8 mouse cellular contexts compared by ENCODE assay signal in genomic region chrX:10592244-10592643, GRCm38 (mm10).
DNase-seq lines count a peak whose midpoint lies in the region; ATAC-seq and TF ChIP-seq lines count a peak whose summit lies in the region.

No protein-coding gene starts in this region.

- H3K9me3 ChIP-seq in liver, postnatal 0 days (ENCODE audit: low read length): no peaks in the 10 kb centered on the region
- H3K9me3 ChIP-seq in hindbrain, embryonic 10.5 days: no peaks in the 10 kb centered on the region
- H3K9me3 ChIP-seq in hindbrain, embryonic 14.5 days (ENCODE audit: control insufficient read depth, low read length): no peaks in the 10 kb centered on the region

- DNase-seq in cerebellum, adult 18-20 months: peak; percentile 47 to 57
- DNase-seq in cerebellum, adult 9-11 months: no peak
- DNase-seq in layer of hippocampus, adult 2 months (ENCODE audit: low spot score in 2 of 2): no peak
- DNase-seq in layer of hippocampus, postnatal 10 days (ENCODE audit: low spot score in 2 of 2): no peak
- peak; percentile 16 for DNase-seq in R1 (ENCODE audit: low read depth, low spot score)
- peak; percentile 27 for DNase-seq in liver, postnatal 0 days
- DNase-seq in hindbrain, embryonic 10.5 days (ENCODE audit: low spot score): no peak
- no peak for DNase-seq in hindbrain, embryonic 14.5 days (ENCODE audit: low spot score)

- TF ChIP-seq EP300 in liver, postnatal 0 days (IDR thresholded peaks at IDR 0.05; ENCODE audit: low read depth): no peak

- H3K27me3 ChIP-seq in liver, postnatal 0 days (ENCODE audit: insufficient read depth, low read length): no peaks in the 10 kb centered on the region
- no peaks in the 10 kb centered on the region for H3K27me3 ChIP-seq in hindbrain, embryonic 10.5 days (ENCODE audit: insufficient read depth, poor library complexity, severe bottlenecking)
- no peaks in the 10 kb centered on the region for H3K27me3 ChIP-seq in hindbrain, embryonic 14.5 days (ENCODE audit: control insufficient read depth, insufficient read depth, low read length)

- no peak overlapping the region for H3K9ac ChIP-seq in liver, postnatal 0 days (replicated peaks)
- no peak overlapping the region for H3K9ac ChIP-seq in hindbrain, embryonic 14.5 days

- H3K36me3 ChIP-seq in liver, postnatal 0 days (replicated peaks; ENCODE audit: insufficient read depth, low read length): no peaks in the 10 kb centered on the region
- 0 out of 2 replicates have a peak, but pooled peaks cover 6% of the 10 kb centered on the region for H3K36me3 ChIP-seq in hindbrain, embryonic 10.5 days
- H3K36me3 ChIP-seq in hindbrain, embryonic 14.5 days (replicated peaks; ENCODE audit: control insufficient read depth, insufficient read depth): 0 out of 2 replicates have a peak, but pooled peaks cover 4% of the 10 kb centered on the region

- H3K27ac ChIP-seq in layer of hippocampus, adult 2 months: no peak overlapping the region
- no peak overlapping the region for H3K27ac ChIP-seq in liver, postnatal 0 days (ENCODE audit: low read depth)
- H3K27ac ChIP-seq in hindbrain, embryonic 10.5 days: no peak overlapping the region
- no peak overlapping the region for H3K27ac ChIP-seq in hindbrain, embryonic 14.5 days

- WGBS in liver, postnatal 0 days (ENCODE audit: insufficient replicate concordance): 53% methylated on average over 3 of the region's 3 CpGs
- 65% methylated on average over 3 of the region's 3 CpGs for WGBS in hindbrain, embryonic 10.5 days
- WGBS in hindbrain, embryonic 14.5 days: 65% methylated on average over 3 of the region's 3 CpGs

- no peak overlapping the region for H3K4me3 ChIP-seq in layer of hippocampus, adult 2 months
- no peak overlapping the region for H3K4me3 ChIP-seq in liver, postnatal 0 days (ENCODE audit: low read depth, low read length)
- no peak overlapping the region for H3K4me3 ChIP-seq in hindbrain, embryonic 10.5 days
- no peak overlapping the region for H3K4me3 ChIP-seq in hindbrain, embryonic 14.5 days (replicated peaks; ENCODE audit: low read length)

- H3K4me1 ChIP-seq in liver, postnatal 0 days (ENCODE audit: insufficient read depth): no peaks in the 10 kb centered on the region
- no peaks in the 10 kb centered on the region for H3K4me1 ChIP-seq in hindbrain, embryonic 10.5 days (replicated peaks)
- no peaks in the 10 kb centered on the region for H3K4me1 ChIP-seq in hindbrain, embryonic 14.5 days (replicated peaks; ENCODE audit: control insufficient read depth, insufficient read depth, low read length)

- H3K4me2 ChIP-seq in liver, postnatal 0 days (ENCODE audit: low read depth, low read length): no peak overlapping the region
- H3K4me2 ChIP-seq in hindbrain, embryonic 14.5 days (replicated peaks): no peak overlapping the region

- TF ChIP-seq CTCF in layer of hippocampus, adult 2 months (conservative IDR thresholded peaks at IDR 0.05): peak; percentile 69
- TF ChIP-seq CTCF in liver, postnatal 0 days (IDR thresholded peaks at IDR 0.05; ENCODE audit: low read depth): peak; percentile 54

- ATAC-seq in liver, postnatal 0 days: no peak
- no peak for ATAC-seq in hindbrain, embryonic 14.5 days (ENCODE audit: low FRiP score)

Comparison
In these comparisons a context has a peak if more than half of its experiments do, and no peak if none do; other contexts are left out.
1. DNase-seq: peak in cerebellum, adult 18-20 months (2 of 2), R1 (single experiment) and liver, postnatal 0 days (single experiment); none in cerebellum, adult 9-11 months (single experiment), layer of hippocampus, adult 2 months (0 of 2), layer of hippocampus, postnatal 10 days (0 of 2), hindbrain, embryonic 10.5 days (single experiment) and hindbrain, embryonic 14.5 days (single experiment).